Mouse (Mus musculus) erythroid progenitor cell, adult 5-6 weeks (primary cell): Measurements from ENCODE around the gene Ppp1r27. TPM values are rescaled to one million over a fixed set of nuclear protein-coding genes. Genes with fewer than 3 reads are reported as not detected.
"Not testable (repeated sequence)": the region's sequence is repeated elsewhere in the genome, so short reads cannot be mapped to it uniquely, and the experiment has no call there.

Experiments
- ATAC-seq: replicated peaks from 2 replicates; pipeline ENCODE4 v1.8.0; 2016; ENCODE audit warnings: moderate number of reproducible peaks, mild to moderate bottlenecking, moderate TSS enrichment, inconsistent platforms; ENCODE audit not compliant: poor library complexity, low FRiP score, severe bottlenecking
- total RNA-seq, 2 experiments: library from RNA; stranded (forward) in 1 of 2; stranded (reverse) in 1 of 2; fragments of 150-400 nt in 1 of 2; fragments of 186-747, 209-891 nt in 1 of 2; gene quantifications; 2 replicates each; pipeline versions ENCODE4 v1.2.3 to v1.2.4; 2015 to 2017; ENCODE audit warnings: low replicate concordance in 2 of 2

Ppp1r27 gene
- total RNA-seq, 2 experiments from 2014 or later = not detected

DNA sequence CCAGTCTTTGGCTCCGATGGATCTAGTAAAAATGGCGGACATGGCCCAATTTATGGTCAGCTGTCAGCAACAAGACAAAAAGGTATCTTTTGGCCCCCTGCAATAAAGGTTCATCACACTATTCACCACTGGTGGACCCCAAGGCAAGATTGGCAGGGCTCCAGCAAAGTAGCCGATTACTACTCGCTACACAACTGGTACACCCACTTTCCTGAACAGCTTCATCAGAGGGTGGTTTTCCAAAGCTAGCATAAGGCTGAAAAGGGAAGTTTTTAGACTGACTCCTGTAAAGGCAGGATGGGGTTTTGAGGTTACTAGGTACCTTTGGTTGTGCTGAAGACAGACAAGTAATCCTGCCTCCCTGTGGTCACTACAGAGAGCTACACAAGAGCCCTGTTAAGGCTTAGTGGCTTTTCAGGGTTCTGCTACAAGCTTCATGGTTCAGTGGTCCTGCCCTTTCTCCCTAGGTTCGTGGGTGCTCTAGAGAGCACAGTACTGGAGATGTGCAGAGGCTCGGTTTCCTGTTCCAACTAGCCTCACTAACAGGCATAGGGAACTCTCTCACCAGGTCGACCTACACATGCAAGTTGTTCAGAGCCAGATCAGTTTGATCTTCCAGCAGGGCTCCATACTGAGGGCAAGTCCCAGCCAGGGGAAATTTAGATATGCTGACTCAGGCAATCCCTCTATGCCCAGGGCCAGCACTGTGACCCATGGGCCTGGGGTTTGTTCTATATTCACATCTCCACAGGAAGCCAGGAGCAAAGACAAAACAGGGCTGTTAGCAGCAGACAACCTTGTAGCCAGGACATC lies 26.5 kb upstream of the Ppp1r27 start:
- ATAC-seq = no peak

GRCm38 (mm10) chr11:120576365-120576981 lies 25.5 kb upstream of the Ppp1r27 start:
- no peak for ATAC-seq

DNA sequence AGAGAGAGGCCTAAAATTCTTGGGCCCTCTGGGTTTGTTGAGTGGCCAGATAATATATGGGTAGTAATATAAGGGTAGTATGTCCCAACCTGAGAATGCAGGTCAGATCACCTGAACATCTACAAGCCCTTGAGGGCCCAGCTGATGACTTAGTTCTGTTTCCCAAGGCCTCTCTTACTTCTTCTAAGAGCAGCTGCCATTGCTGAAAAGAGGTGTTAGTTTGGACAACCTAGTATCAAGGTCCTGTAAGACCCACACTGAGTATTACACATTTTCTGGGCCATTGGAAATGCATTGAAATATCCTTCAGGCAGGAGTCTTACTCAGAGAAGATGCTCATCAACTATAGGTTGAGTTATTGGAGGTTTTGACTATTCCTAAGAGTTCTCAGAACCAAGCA lies 25.0 kb upstream of the Ppp1r27 start:
- no peak for ATAC-seq

DNA sequence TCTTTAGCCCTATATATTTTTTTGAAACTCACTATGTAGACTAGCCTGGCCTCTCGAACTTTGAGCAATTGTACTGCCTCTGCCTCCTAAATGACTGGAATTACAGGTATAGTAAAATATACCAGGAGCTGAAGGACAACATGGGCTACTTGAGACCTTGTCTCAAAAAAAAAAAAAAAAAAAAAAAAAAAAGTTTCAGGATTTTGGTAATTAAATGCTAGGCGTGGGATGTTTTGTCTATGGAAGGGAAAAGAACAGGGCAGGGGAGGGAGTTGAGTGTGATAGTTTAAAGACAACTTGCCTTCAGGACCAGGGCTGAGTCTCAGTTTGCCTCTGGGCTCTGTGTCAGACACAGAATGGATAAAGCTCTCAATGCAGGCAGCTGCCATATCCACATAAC lies 24.1 kb upstream of the Ppp1r27 start:
- no peak for ATAC-seq

DNA sequence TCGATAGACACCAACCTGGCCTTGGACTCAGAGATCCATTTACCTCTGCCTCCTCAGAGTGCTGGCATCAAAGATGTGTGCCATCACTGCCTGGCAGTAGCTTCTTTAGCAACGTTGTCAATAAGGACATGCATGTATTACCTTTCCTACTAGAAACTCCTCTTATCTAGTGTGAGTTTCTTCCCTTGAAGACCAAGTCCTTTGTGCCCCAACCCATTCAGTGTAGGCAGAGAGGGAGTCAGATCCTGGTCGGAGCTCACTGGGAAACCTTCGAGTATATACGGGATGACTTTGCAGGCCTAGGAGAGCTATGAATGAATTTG lies 23.3 kb upstream of the Ppp1r27 start:
- no peak for ATAC-seq

- ATAC-seq = peak; percentile 20
These were observed 22.8 kb upstream of the Ppp1r27 start for GRCm38 (mm10) chr11:120573585-120574277.

GRCm38 (mm10) chr11:120572752-120573584 lies 22.0 kb upstream of the Ppp1r27 start, which contains the start of gene P4hb:
P4hb (minus strand) TSS chr11:120573253.
- ATAC-seq = peak; percentile 88

GRCm38 (mm10) chr11:120572417-120572751 lies 21.5 kb upstream of the Ppp1r27 start:
- 0 out of 2 replicates have a peak, but pooled peaks have one; percentile 8 for ATAC-seq

DNA sequence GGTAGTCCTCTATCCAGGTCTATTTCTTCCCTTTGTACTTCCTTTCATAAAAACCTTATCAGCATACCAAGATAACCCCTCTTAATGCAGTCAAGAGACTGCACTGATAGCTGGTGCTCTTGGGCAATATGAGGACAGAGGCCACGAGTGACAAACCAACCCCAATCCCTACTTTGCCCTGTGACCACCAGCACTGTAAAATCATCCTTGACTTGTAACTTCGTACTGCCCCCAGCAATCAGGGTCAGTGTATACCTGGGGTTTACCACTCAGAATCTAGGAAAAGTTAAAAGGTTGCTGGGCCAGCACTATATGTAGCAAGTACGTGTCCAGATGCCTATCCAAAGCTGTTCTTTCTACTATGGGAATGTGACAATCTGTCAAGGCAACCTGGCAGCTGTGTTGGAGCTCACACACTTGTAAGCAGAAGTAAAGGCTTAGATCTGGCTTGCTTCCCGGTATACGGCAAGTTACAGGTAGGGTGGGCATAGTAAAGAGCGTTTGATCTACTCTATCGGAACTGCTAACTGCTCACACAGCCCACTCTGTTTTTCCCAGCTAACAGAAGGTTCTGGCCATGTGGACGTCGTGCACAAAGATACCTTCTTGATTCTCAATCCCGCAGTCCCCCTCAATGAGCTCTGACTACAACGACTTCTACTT lies 21.0 kb upstream of the Ppp1r27 start:
- no peak for ATAC-seq

GRCm38 (mm10) chr11:120571122-120571521 lies 20.2 kb upstream of the Ppp1r27 start:
- ATAC-seq = no peak

- ATAC-seq = no peak
These were observed 17.4 kb upstream of the Ppp1r27 start for GRCm38 (mm10) chr11:120568324-120568723.

DNA sequence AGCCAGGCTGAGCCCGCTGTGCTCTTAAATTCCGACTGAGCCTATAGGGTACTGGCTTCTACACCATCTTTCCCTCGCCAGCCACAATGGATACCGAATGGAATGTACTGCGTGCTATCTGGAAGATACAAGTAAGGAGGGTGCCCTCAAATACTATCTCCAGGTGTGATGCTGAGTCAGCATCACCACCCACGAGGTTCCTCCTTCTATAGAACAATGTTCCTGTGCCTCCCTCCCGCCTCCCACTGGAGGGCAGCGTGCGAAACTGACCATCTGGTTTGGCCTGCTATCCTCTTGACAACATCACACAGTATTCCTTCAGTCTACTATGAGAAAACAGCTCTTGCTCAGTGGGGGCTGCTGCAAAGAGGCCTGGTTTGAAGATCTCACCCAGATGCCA lies 14.2 kb upstream of the Ppp1r27 start:
- no peak for ATAC-seq

DNA sequence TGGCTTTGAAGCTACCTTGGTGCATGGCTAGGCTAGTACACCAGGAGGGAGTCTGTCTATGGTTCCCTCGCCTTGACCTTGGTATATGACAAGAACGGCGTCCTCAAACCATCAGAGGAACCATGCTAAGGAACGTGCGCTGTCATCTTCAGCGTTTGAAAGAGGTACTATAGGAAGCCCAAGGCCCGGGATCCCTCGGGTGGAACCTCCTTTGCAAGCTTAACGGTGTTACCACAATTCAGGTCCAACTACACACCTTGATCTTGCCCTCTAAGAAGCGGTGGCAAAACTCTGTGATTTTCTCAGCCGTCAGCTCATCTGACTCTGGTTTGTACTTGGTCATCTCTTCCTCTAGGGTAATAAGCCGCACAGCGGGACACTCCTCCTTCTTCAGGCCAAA lies 12.0 kb upstream of the Ppp1r27 start:
- no peak for ATAC-seq

DNA sequence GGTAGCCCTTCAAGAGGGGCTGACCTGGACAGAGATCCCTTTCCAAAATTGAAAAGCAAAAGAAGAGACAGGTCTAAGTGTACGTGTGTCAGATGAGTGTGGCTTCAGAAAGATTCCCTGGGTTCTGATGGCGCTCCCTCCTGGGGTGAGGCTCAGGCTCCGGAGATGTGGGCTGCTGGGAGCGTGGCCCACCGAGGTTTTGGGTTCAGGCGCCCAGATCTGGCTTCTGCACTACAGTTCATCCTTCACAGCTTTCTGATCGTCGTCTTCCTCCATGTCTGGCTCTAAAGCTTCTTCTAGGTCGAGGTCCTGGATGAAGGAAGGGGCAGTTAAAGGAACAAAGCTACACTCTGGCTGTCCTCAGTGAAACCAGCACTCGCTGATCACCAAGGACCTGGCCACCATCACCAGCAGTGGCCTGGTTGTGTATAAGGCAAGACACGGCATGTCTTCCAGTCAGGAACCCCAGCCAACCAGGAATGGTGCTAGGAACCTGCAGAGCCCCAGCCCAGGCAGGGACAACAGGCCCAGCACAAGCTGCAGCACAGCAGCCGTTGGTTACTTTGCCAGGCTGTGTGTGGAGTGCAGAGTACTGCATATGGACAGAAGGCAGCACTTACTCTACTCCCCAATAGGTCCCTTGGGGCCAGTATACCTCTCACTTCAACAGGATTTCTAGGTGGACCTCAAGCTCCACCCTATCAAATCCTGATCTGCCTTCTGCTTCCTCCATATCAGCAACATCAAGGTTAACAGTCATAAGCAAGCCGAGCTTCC lies 10.2 kb upstream of the Ppp1r27 start:
- peak; percentile 50; the same call in 1 of the 2 replicates for ATAC-seq

DNA sequence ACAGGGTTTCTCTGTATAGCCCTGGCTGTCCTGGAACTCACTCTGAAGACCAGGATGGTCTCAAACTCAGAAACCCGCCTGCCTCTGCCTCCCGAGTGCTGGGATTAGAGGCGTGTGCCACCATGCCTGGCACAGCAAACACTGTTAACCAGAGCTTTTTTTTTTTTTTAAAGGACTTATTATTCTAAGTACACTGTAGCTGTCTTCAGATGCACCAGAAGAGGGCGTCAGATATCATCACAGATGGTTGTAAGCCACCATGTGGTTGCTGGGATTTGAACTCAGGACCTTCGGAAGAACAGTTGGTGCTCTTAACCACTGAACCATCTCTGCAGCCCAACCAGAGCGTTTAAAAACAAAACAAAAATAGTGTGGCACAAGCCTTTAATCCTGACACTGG lies 7.9 kb upstream of the Ppp1r27 start:
- ATAC-seq = not testable (repeated sequence)

DNA sequence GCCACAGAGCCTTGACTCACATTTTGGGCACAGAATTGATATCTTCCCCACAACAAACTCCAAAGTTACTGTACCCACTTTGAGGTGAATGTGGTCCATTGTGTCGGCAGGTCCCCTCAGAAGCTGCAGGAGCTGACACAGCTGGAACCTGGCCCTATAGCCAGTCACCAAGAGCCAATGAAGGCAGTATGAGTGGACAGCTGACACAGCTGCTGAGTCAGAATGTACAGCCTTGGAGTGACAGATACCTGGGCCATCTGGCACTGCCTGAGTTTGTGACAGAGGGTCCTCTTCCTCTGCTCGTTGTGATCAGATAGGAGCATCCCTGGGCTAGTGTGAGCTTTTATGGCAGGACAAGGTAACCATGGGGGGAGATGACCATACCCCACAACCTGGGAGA lies 4.3 kb upstream of the Ppp1r27 start:
- no peak for ATAC-seq

GRCm38 (mm10) chr11:120554834-120555233 lies 3.9 kb upstream of the Ppp1r27 start:
- ATAC-seq = no peak

GRCm38 (mm10) chr11:120552736-120553135 lies 1.8 kb upstream of the Ppp1r27 start:
- no peak for ATAC-seq
